Mouse (Mus musculus) lung, postnatal 25 days (tissue): ENCODE data around the gene Gm11492.
A peak's percentile ranks its signal among the peaks of the same experiment; 100 is the strongest.

Experiments
- DNase-seq: peaks from one replicate; pipeline ENCODE4 v3.0.0; 2022; ENCODE audit warnings: low spot score

Gene Gm11492

GRCm38 (mm10) chr11:87566501-87566900 lies at the start of gene Gm11492:
Gene Gm11492 (plus strand): TSS chr11:87566653.
- no peak for DNase-seq

- DNase-seq, result peak; percentile 58
These were observed 47.2 kb upstream of the Gm11492 start for GRCm38 (mm10) chr11:87519260-87519659.

GRCm38 (mm10) chr11:87523466-87523865 lies 43.0 kb upstream of the Gm11492 start:
- DNase-seq, result no peak

- DNase-seq, result no peak
These were observed 42.5 kb upstream of the Gm11492 start for GRCm38 (mm10) chr11:87523967-87524366.

- DNase-seq, result peak; percentile 7
These were observed 41.7 kb upstream of the Gm11492 start for GRCm38 (mm10) chr11:87524780-87525179.

GRCm38 (mm10) chr11:87527364-87527763 lies 39.1 kb upstream of the Gm11492 start:
- DNase-seq, result no peak

GRCm38 (mm10) chr11:87527990-87528389 lies 38.5 kb upstream of the Gm11492 start:
- DNase-seq, result no peak

GRCm38 (mm10) chr11:87531695-87532094 lies 34.8 kb upstream of the Gm11492 start:
- DNase-seq, result no peak

- no peak for DNase-seq
These were observed 24.2 kb upstream of the Gm11492 start for GRCm38 (mm10) chr11:87542285-87542684.

GRCm38 (mm10) chr11:87542906-87543305 lies 23.5 kb upstream of the Gm11492 start:
- DNase-seq, result no peak

GRCm38 (mm10) chr11:87553342-87553741 lies 13.1 kb upstream of the Gm11492 start:
- DNase-seq, result no peak

GRCm38 (mm10) chr11:87554386-87554785 lies 12.1 kb upstream of the Gm11492 start:
- peak; percentile 60 for DNase-seq

GRCm38 (mm10) chr11:87555106-87555703 lies 11.2 kb upstream of the Gm11492 start:
- peak; percentile 48 for DNase-seq

GRCm38 (mm10) chr11:87561208-87561607 lies 5.2 kb upstream of the Gm11492 start:
- DNase-seq, result no peak

GRCm38 (mm10) chr11:87568255-87568953 lies 2.0 kb downstream of the Gm11492 start, which contains the start of gene Sept4:
Gene Sept4 (plus strand): TSS chr11:87568903.
- DNase-seq, result no peak

- no peak for DNase-seq
These were observed 4.3 kb downstream of the Gm11492 start for GRCm38 (mm10) chr11:87570743-87571142.

GRCm38 (mm10) chr11:87571361-87571950 lies 5.0 kb downstream of the Gm11492 start:
- no peak for DNase-seq

- no peak for DNase-seq
These were observed 7.3 kb downstream of the Gm11492 start for GRCm38 (mm10) chr11:87573751-87574150.

GRCm38 (mm10) chr11:87574520-87575180 lies 8.2 kb downstream of the Gm11492 start:
- no peak for DNase-seq

GRCm38 (mm10) chr11:87577601-87578248 lies 11.3 kb downstream of the Gm11492 start:
- no peak for DNase-seq

GRCm38 (mm10) chr11:87578249-87578962 lies 12.0 kb downstream of the Gm11492 start:
- peak; percentile 55 for DNase-seq
